Mouse (Mus musculus): ENCODE measurements around the gene Coch.
"Not testable (repeated sequence)": the region's sequence is repeated elsewhere in the genome, so short reads cannot be mapped to it uniquely, and the experiment has no call there.

Coch gene

DNA sequence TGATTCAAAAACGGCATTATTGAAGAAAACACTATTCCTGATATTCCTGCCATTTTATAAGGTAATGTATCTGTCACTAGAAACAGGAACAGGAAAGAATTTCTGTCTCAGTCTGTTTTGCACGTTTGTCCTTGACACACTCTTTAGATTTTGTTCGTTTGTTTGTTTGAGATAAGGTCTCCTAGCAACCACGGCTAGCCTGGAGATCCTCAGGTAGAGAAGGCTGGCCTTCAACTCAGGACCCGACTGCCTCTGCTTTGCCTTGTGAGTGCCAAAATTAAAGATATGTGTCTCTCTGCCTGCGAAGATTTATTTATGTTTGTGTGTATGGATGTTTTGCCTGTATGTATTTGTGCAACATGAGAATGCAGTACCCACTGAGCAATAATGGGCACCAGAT, 48.7 kb downstream of the Coch start:
- no peak for DNase-seq

DNA sequence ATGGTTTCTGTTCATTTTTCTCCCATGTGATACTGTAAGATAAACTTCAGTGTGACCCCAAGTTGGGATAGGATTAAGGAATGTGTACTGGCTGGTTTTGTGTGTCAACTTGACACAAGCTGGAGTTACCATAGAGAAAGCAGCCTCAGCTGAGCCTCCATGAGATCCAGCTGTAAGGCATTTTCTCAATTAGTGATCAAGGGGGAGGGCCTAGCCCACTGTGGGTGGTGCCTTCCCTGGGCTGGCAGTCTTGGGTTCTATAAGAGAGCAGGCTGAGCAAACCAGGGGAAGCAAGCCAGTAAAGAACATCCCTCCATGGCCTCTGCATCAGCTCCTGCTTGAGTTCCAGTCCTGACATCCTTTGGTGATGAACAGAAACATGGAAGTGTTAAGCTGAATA, 56.3 kb downstream of the Coch start:
- DNase-seq, result not testable (repeated sequence)

Data from layer of hippocampus, adult 9-11 months (tissue).